Mouse (Mus musculus) myocyte (in vitro differentiated cells): Measurements from ENCODE around the gene Bicc1. TPM values are rescaled to one million over a fixed set of nuclear protein-coding genes. Genes with fewer than 3 reads are reported as not detected.

ENCODE experiments used
- H3K27me3 ChIP-seq: one replicate; pipeline ENCODE4 v1.6.1; 2011; ENCODE audit not compliant: control insufficient read depth, insufficient read depth, insufficient read length
- H3K36me3 ChIP-seq: one replicate; pipeline ENCODE4 v1.6.1; 2011; ENCODE audit not compliant: control insufficient read depth, insufficient read depth
- H3K4me2 ChIP-seq: one replicate; pipeline ENCODE4 v1.6.1; 2011; ENCODE audit warnings: low read depth, control low read depth
- H3K4me3 ChIP-seq: one replicate; pipeline ENCODE4 v1.5.1; 2011; ENCODE audit warnings: mild to moderate bottlenecking, control low read depth, moderate library complexity
- H3K79me2 ChIP-seq: one replicate; pipeline ENCODE4 v1.6.1; 2011; ENCODE audit not compliant: control insufficient read depth, insufficient read depth
- H3ac ChIP-seq: one replicate; pipeline ENCODE4 v1.6.1; 2011; ENCODE audit not compliant: control insufficient read depth, insufficient read length
- CEBPB ChIP-seq: IDR thresholded peaks from 2 replicates; pipeline ENCODE4 v1.6.1; 2011; ENCODE audit warnings: mild to moderate bottlenecking, moderate library complexity; ENCODE audit not compliant: poor library complexity, insufficient read depth, severe bottlenecking
- E2F4 ChIP-seq: IDR thresholded peaks from one replicate; pipeline ENCODE4 v1.6.1; 2011; ENCODE audit warnings: mild to moderate bottlenecking, control low read depth, moderate library complexity; ENCODE audit not compliant: insufficient read depth
- MAX ChIP-seq: IDR thresholded peaks from one replicate; pipeline ENCODE4 v1.6.1; 2011; ENCODE audit warnings: low read depth, mild to moderate bottlenecking, control low read depth
- MYOD1 ChIP-seq, 3 experiments: IDR thresholded peaks; one replicate each; pipeline ENCODE4 v1.6.1; 2011; ENCODE audit warnings: control low read depth in 2 of 3, low read depth in 2 of 3, mild to moderate bottlenecking in 2 of 3, moderate library complexity in 1 of 3; ENCODE audit not compliant: insufficient read length in 2 of 3, control insufficient read depth in 1 of 3
- MYOG ChIP-seq, 3 experiments: IDR thresholded peaks; one replicate each; pipeline ENCODE4 v1.6.1; 2011; ENCODE audit warnings: control low read depth in 2 of 3, low read depth in 2 of 3, mild to moderate bottlenecking in 2 of 3; ENCODE audit not compliant: insufficient read length in 2 of 3, control insufficient read depth in 1 of 3, insufficient read depth in 1 of 3
- POLR2A ChIP-seq: IDR thresholded peaks from one replicate; pipeline ENCODE4 v1.6.1; 2011; ENCODE audit warnings: low read depth, mild to moderate bottlenecking, control low read depth, moderate library complexity; ENCODE audit not compliant: insufficient read length
- POLR2AphosphoS2 ChIP-seq: IDR thresholded peaks from one replicate; pipeline ENCODE4 v1.6.1; 2011; ENCODE audit warnings: low read depth, control low read depth; ENCODE audit not compliant: insufficient read length
- REST ChIP-seq: IDR thresholded peaks from one replicate; pipeline ENCODE4 v1.6.1; 2011; ENCODE audit warnings: mild to moderate bottlenecking, control low read depth, moderate library complexity; ENCODE audit not compliant: insufficient read depth, insufficient read length
- SRF ChIP-seq: IDR thresholded peaks from one replicate; pipeline ENCODE4 v1.6.1; 2011; ENCODE audit warnings: low read depth; ENCODE audit not compliant: control insufficient read depth, insufficient read length
- TCF12 ChIP-seq: IDR thresholded peaks from one replicate; pipeline ENCODE4 v1.6.1; 2011; ENCODE audit warnings: mild to moderate bottlenecking, control low read depth; ENCODE audit not compliant: poor library complexity, insufficient read depth, severe bottlenecking
- TCF3 ChIP-seq: IDR thresholded peaks from one replicate; pipeline ENCODE4 v1.6.1; 2011; ENCODE audit warnings: low read depth, control low read depth; ENCODE audit not compliant: insufficient read length
- USF1 ChIP-seq: IDR thresholded peaks from one replicate; pipeline ENCODE4 v1.6.1; 2011; ENCODE audit warnings: low read depth, mild to moderate bottlenecking, control low read depth, moderate library complexity
- polyA plus RNA-seq: library from polyadenylated mRNA; unstranded; fragments of >200 nt; fragmentation: generic; extraction: Trizol; gene quantifications from one replicate; pipeline ENCODE4 v1.2.1, GENCODE M21; 2012; ENCODE audit warnings: missing spikeins

The Bicc1 gene
- polyA plus RNA-seq, 1 experiment: 4.6 TPM

- no peak for TF ChIP-seq TCF12
- no peak for TF ChIP-seq USF1
- H3K4me2 ChIP-seq: no peak overlapping the region
- no peak overlapping the region for H3ac ChIP-seq
- no peaks in the 10 kb centered on the region for H3K27me3 ChIP-seq
- no peaks in the 10 kb centered on the region for H3K36me3 ChIP-seq
- H3K4me3 ChIP-seq: no peak overlapping the region
- no peaks in the 10 kb centered on the region for H3K79me2 ChIP-seq
These were observed 24.0 kb upstream of the Bicc1 start for GRCm38 (mm10) chr10:71183339-71184031.

- no peaks in the 10 kb centered on the region for H3K27me3 ChIP-seq
These were observed 22.4 kb upstream of the Bicc1 start for GRCm38 (mm10) chr10:71181931-71182330.

GRCm38 (mm10) chr10:71181091-71181490, 21.6 kb upstream of the Bicc1 start:
- Histone ChIP-seq H3K4me3 (no peak overlapping the region), H3K4me2 (no peak overlapping the region), H3K36me3 (no peaks in the 10 kb centered on the region), H3K27me3 (no peaks in the 10 kb centered on the region), H3ac (no peak overlapping the region), H3K79me2 (no peaks in the 10 kb centered on the region)
- TF ChIP-seq POLR2A (no peak), CEBPB (no peak), MYOD1 (IDR thresholded peaks at IDR 0.05; ENCODE audit: control insufficient read depth in 1 of 3, insufficient read length in 2 of 3, low read depth in 2 of 3) (no peak), MYOG (IDR thresholded peaks at IDR 0.05; ENCODE audit: control insufficient read depth in 1 of 3, insufficient read depth in 1 of 3, insufficient read length in 2 of 3, low read depth in 2 of 3) (no peak), TCF3 (no peak)

More at GRCm38 (mm10) chr10:71181931-71182330, 22.4 kb upstream of the Bicc1 start:
- H3K79me2 ChIP-seq: no peaks in the 10 kb centered on the region
- H3ac ChIP-seq: no peak overlapping the region
- no peak overlapping the region for H3K4me3 ChIP-seq
- H3K36me3 ChIP-seq: no peaks in the 10 kb centered on the region
- H3K4me2 ChIP-seq: no peak overlapping the region
- TF ChIP-seq POLR2A: no peak
- TF ChIP-seq MYOD1 (IDR thresholded peaks at IDR 0.05; ENCODE audit: control insufficient read depth in 1 of 3, insufficient read length in 2 of 3, low read depth in 2 of 3): no peak

- TF ChIP-seq CEBPB: no peak
- no peak for TF ChIP-seq MYOG (IDR thresholded peaks at IDR 0.05; ENCODE audit: control insufficient read depth in 1 of 3, insufficient read depth in 1 of 3, insufficient read length in 2 of 3, low read depth in 2 of 3)
- no peak for TF ChIP-seq REST
- TF ChIP-seq POLR2A: no peak
- no peak for TF ChIP-seq E2F4
- TF ChIP-seq MYOD1 (IDR thresholded peaks at IDR 0.05; ENCODE audit: control insufficient read depth in 1 of 3, insufficient read length in 2 of 3, low read depth in 2 of 3): no peak
- no peak for TF ChIP-seq POLR2AphosphoS2
- TF ChIP-seq SRF: no peak
- no peak for TF ChIP-seq USF1
- no peak for TF ChIP-seq MAX
- TF ChIP-seq TCF12: no peak
- TF ChIP-seq TCF3: no peak
- no peaks in the 10 kb centered on the region for H3K79me2 ChIP-seq
These were observed 20.6 kb upstream of the Bicc1 start for GRCm38 (mm10) chr10:71180057-71180456.

GRCm38 (mm10) chr10:71177201-71177600, 17.7 kb upstream of the Bicc1 start:
- H3K27me3 ChIP-seq: no peaks in the 10 kb centered on the region
- TF ChIP-seq TCF12 (no peak), MYOD1 (IDR thresholded peaks at IDR 0.05; ENCODE audit: control insufficient read depth in 1 of 3, insufficient read length in 2 of 3, low read depth in 2 of 3) (no peak), SRF (no peak), CEBPB (no peak), MYOG (IDR thresholded peaks at IDR 0.05; ENCODE audit: control insufficient read depth in 1 of 3, insufficient read depth in 1 of 3, insufficient read length in 2 of 3, low read depth in 2 of 3) (no peak), POLR2AphosphoS2 (no peak), POLR2A (no peak), USF1 (no peak), E2F4 (no peak), REST (no peak), TCF3 (no peak), MAX (no peak)
- H3K4me2 ChIP-seq: no peak overlapping the region

More at GRCm38 (mm10) chr10:71180057-71180456, 20.6 kb upstream of the Bicc1 start:
- no peak overlapping the region for H3K4me2 ChIP-seq
- H3ac ChIP-seq: no peak overlapping the region
- no peaks in the 10 kb centered on the region for H3K27me3 ChIP-seq
- no peaks in the 10 kb centered on the region for H3K36me3 ChIP-seq
- no peak overlapping the region for H3K4me3 ChIP-seq

More at GRCm38 (mm10) chr10:71177201-71177600, 17.7 kb upstream of the Bicc1 start:
- Histone ChIP-seq H3ac (no peak overlapping the region), H3K36me3 (no peaks in the 10 kb centered on the region), H3K4me3 (no peak overlapping the region), H3K79me2 (no peaks in the 10 kb centered on the region)
